Mouse (Mus musculus): ENCODE measurements around the gene Efl1.

DNA sequence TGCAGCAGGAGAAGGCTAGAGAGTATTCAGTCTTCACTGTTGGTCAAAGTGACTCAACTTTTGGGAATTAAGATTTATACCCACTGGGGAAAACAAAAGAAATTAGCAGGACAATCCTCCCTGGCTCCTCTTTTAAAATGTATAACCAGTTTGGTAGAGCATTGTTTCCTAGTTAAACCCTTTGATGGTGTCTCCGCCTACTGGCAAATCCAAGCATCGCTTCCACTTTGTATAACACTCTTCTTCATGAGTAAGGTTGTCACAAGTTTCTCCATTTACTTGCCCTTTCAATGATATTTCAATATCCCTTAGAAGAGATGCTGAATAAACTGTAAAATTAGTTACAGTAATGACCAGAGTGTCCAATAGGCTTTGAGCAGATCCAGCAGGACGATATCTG is 38.8 kb upstream of the Efl1 start:
- TF ChIP-seq POLR2A (IDR thresholded peaks at IDR 0.05; ENCODE audit: insufficient read length, low read depth), result no peak
- TF ChIP-seq TCF12 (IDR thresholded peaks at IDR 0.05; ENCODE audit: insufficient read depth, poor library complexity, severe bottlenecking), result no peak
- no peak for TF ChIP-seq E2F4 (IDR thresholded peaks at IDR 0.05; ENCODE audit: insufficient read depth)
- TF ChIP-seq TCF3 (IDR thresholded peaks at IDR 0.05; ENCODE audit: insufficient read length, low read depth), result no peak
